Mouse (Mus musculus): ENCODE results near the gene Evx2.

The Evx2 gene

DNA sequence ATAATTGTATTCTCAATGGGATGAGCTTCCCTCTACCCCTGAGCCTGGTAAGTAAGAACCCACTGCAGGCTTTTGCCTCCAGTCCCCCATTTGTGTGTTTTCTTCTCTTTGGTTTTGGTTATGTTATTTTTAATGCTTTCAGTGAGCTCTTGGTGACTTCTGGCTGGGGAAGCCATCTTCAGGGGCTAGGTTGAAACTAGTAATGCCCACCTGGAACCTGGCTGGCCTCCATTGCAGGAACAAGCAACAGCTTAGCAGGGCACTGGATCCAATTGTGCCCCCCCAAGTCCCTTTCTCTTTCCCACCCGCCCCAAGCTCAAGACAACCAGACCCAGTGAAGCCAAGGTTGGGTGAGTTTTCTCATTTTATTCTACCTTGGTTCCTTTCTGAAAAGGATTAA is 36.0 kb upstream of the Evx2 start:
- DNase-seq (ENCODE audit: low read depth): no peak

- peak; percentile 57 for DNase-seq (ENCODE audit: low read depth)
These were observed 34.7 kb upstream of the Evx2 start for GRCm38 (mm10) chr2:74694066-74694465.

DNA sequence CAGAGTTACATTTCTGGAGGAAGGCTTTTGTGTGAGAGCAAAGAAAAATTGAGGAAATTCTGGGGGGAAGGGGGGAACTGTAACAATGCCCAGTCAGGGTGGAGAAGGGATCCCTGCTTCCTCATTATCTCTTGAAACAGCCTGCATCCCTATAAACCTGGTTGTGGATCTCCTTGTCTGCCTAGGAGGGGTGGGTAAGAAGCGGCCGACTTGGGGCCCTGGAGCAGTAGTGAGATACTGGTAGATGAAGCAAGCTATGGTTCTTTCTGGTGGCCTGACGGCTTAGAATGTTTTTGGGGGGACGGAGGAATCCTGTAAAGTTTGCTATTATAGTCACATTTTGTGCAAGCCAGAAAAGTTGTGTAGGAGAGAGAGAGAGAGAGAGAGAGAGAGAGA is 34.1 kb upstream of the Evx2 start:
- DNase-seq (ENCODE audit: low read depth): no peak

GRCm38 (mm10) chr2:74692808-74693431 is 33.6 kb upstream of the Evx2 start:
- no peak for DNase-seq (ENCODE audit: low read depth)

DNA sequence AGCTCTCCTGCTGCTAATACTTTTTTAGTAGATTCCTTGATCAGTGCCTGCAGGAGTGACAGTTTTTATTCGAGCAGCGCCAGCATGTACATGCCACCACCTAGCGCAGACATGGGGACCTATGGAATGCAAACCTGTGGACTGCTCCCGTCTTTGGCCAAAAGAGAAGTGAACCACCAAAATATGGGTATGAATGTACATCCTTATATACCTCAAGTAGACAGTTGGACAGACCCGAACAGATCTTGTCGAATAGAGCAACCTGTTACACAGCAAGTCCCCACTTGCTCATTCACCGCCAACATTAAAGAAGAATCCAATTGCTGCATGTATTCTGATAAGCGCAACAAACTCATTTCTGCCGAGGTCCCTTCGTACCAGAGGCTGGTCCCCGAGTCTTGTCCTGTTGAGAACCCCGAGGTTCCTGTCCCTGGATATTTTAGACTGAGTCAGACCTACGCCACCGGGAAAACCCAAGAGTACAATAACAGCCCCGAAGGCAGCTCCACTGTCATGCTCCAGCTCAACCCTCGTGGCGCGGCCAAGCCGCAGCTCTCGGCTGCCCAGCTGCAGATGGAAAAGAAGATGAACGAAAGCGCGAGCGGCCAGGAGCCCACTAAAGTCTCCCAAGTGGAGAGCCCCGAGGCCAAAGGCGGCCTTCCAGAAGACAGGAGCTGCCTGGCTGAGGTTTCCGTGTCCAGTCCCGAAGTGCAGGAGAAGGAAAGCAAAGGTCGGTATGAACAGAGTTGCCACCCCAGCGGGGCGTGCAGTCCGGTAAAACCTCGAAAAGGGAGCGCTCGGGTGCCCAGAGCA is 32.8 kb upstream of the Evx2 start:
- peak; percentile 22 for DNase-seq (ENCODE audit: low read depth)

DNA sequence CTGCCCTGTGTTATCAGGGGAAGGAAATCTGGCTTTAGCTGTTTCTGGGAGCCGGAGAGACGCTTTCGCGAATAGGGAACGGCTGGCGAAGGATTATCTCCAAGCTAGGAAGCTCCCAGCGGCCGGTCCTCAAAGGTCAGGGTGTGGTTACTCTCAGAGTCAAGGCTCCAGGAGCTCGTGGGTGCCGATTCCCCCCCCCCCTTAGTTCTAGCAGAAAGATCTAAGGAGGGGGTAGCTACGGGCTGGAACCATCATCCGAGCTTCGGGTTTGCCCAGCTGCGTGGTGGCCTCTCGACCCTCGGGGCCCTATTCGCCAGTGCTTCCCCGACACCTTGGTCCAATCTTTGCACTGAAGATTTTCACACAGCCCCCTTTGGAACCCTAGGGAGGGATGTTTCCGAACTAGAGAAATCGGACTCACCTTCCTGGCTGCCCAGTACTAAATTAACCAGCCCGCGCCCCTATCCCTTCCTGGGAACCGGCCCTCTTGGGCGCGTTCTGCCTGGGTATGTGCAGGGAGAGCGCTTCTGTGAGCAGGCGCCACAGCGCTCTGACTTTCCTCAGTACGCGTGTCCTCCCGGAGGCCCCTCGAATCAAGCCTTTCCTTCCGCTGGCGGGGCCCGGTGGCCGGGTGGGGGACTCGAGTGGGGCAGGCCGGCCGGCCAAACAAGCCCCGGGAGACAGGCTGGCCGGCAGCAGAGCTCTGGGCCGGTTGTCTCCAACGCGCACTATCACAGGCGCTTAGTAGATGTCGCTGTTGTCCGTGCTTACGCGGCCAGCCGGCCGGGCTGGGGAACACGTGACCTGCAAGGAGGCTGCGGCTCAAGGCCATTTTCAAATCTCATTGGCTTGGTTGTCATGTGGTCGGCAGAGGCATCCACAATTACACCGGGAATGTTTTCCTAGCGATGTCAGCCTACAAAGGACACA is 31.9 kb upstream of the Evx2 start, which contains the start of gene Hoxd10:
TSS of gene Hoxd10 (plus strand) at position 903 of the 930 bp plus-strand sequence.
- no peak for DNase-seq (ENCODE audit: low read depth)

GRCm38 (mm10) chr2:74690338-74690716 is 31.0 kb upstream of the Evx2 start:
- no peak for DNase-seq (ENCODE audit: low read depth)

GRCm38 (mm10) chr2:74689574-74690337 is 30.4 kb upstream of the Evx2 start:
- DNase-seq (ENCODE audit: low read depth): no peak

- no peak for DNase-seq (ENCODE audit: low read depth)
These were observed 29.6 kb upstream of the Evx2 start for GRCm38 (mm10) chr2:74688795-74689573.

GRCm38 (mm10) chr2:74687698-74688555 is 28.6 kb upstream of the Evx2 start:
- DNase-seq (ENCODE audit: low read depth): no peak

DNA sequence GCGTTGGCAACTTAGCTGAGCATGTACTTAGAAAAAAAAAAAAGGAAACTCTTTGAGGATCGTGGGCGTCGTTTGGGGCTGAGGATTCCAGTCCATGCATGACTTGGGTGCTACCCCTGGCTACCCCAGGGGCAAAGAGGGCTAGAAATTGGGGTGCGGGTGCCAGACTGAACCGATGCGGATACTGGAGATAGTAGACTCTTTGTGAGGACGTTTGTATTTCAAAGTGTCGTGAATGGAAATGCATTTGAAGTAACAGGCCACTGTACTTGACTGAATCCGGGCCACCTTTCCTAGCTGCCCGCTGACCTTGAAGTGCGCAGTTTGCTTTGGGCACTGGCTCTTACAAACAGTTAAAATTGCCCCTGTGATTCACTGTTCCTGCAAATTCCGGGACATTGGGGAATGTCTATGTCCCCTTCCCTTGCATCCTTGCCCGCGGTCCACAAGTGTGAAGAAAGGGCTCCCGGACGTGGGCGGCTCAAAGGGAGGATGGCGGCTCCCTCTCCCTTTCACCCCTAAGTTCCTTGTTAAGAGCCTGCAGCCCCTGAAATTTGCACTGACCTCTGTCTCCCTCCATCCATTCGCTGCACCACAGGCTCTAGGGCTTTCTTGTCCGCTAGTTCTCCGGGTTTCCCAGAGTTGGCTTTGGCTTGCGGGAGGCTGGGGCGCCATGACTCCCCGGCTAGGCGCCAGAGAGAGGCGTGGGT is 27.8 kb upstream of the Evx2 start:
- no peak for DNase-seq (ENCODE audit: low read depth)

DNA sequence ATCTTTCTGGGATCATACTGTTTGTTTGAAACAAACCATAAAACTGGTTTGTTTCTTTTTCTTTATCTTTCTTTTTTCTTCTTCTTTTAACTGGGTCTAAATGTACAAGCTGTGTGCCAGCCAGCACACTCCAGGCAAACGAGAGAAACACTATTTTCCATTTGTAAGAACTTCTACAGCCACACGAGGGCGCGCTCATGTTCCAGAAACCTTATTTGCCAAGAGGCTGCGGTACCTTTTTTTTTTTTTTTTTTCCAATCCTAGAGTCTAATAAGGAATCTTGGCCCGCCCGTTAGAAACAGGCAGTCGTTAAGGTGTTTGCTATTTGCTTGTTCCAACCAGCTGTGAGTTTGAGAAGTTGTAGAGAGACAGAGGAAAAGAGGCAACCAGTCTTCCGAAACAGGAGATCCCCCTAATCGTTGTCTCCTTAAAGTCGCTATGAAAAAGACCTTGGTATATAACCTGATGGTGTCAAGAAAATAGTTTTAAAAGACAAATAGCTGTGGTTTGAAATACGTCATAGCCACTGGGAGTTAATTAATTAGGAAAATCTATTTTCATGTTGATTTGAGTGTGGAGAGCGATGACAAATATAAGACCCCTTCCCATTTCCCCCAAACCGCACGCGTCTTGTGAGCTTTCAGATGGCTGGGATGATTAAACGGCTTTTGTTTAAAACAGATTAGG is 27.1 kb upstream of the Evx2 start:
- peak; percentile 89 for DNase-seq (ENCODE audit: low read depth)

GRCm38 (mm10) chr2:74685059-74685603 is 25.8 kb upstream of the Evx2 start:
- DNase-seq (ENCODE audit: low read depth): no peak

GRCm38 (mm10) chr2:74684106-74684505 is 24.7 kb upstream of the Evx2 start:
- no peak for DNase-seq (ENCODE audit: low read depth)

GRCm38 (mm10) chr2:74683471-74683951 is 24.2 kb upstream of the Evx2 start:
- no peak for DNase-seq (ENCODE audit: low read depth)

GRCm38 (mm10) chr2:74682796-74683195 is 23.4 kb upstream of the Evx2 start:
- no peak for DNase-seq (ENCODE audit: low read depth)

GRCm38 (mm10) chr2:74681594-74682531 is 22.5 kb upstream of the Evx2 start:
- DNase-seq (ENCODE audit: low read depth): no peak
